Mouse (Mus musculus): ENCODE data around the gene Catsperd. TPM values are rescaled to one million over a fixed set of nuclear protein-coding genes. Genes with fewer than 3 reads are reported as not detected.
A peak's percentile ranks its signal among the peaks of the same experiment; 100 is the strongest.

The Catsperd gene
- polyA plus RNA-seq, 1 experiment = 3.7 TPM

GRCm38 (mm10) chr17:56672941-56673646 is 45.2 kb downstream of the Catsperd start, which contains the start of gene Ranbp3:
Gene Ranbp3, plus strand, starts transcription at chr17:56673294.
- Histone ChIP-seq H3K9ac (ENCODE audit: low read depth, poor library complexity, severe bottlenecking) (peak within 1 kb of the TSS; percentile 99), H3K36me3 (ENCODE audit: control insufficient read depth, insufficient read depth, low read length, poor library complexity, severe bottlenecking) (0 out of 2 replicates have a peak, but pooled peaks cover 3% of the 10 kb centered on the region), H3K4me1 (ENCODE audit: control insufficient read depth, insufficient read depth, low read length) (no peaks in the 10 kb centered on the region), H3K27me3 (ENCODE audit: control insufficient read depth, insufficient read depth, low read length, poor library complexity, severe bottlenecking) (no peaks in the 10 kb centered on the region), H3K9me3 (replicated peaks; ENCODE audit: control insufficient read depth, insufficient read depth, low read length, poor library complexity, severe bottlenecking) (no peaks in the 10 kb centered on the region), H3K4me3 (ENCODE audit: low read depth, low read length) (peak within 1 kb of the TSS; percentile 91), H3K27ac (ENCODE audit: insufficient read depth, low read length) (peak within 1 kb of the TSS; percentile 88)
- no peak for TF ChIP-seq EP300 (IDR thresholded peaks at IDR 0.05; ENCODE audit: insufficient read depth, low read depth, low read length)
- TF ChIP-seq POLR2A (IDR thresholded peaks at IDR 0.05; ENCODE audit: insufficient read depth, low read length) = peak; percentile 78

GRCm38 (mm10) chr17:56673647-56674416 is 45.9 kb downstream of the Catsperd start:
- H3K27me3 ChIP-seq (ENCODE audit: control insufficient read depth, insufficient read depth, low read length, poor library complexity, severe bottlenecking) = no peaks in the 10 kb centered on the region
- no peaks in the 10 kb centered on the region for H3K4me1 ChIP-seq (ENCODE audit: control insufficient read depth, insufficient read depth, low read length)
- peak overlapping the region; percentile 80 for H3K4me3 ChIP-seq (ENCODE audit: low read depth, low read length)
- H3K27ac ChIP-seq (ENCODE audit: insufficient read depth, low read length) = no peak overlapping the region
- TF ChIP-seq EP300 (IDR thresholded peaks at IDR 0.05; ENCODE audit: insufficient read depth, low read depth, low read length) (no peak), POLR2A (IDR thresholded peaks at IDR 0.05; ENCODE audit: insufficient read depth, low read length) (no peak), CTCF (IDR thresholded peaks at IDR 0.05; ENCODE audit: low read depth, low read length) (no peak)
- H3K9ac ChIP-seq (ENCODE audit: low read depth, poor library complexity, severe bottlenecking) = peak overlapping the region; percentile 99
- H3K36me3 ChIP-seq (ENCODE audit: control insufficient read depth, insufficient read depth, low read length, poor library complexity, severe bottlenecking) = 0 out of 2 replicates have a peak, but pooled peaks cover 3% of the 10 kb centered on the region
- no peaks in the 10 kb centered on the region for H3K9me3 ChIP-seq (replicated peaks; ENCODE audit: control insufficient read depth, insufficient read depth, low read length, poor library complexity, severe bottlenecking)

GRCm38 (mm10) chr17:56681791-56682190 is 53.8 kb downstream of the Catsperd start:
- Histone ChIP-seq H3K9me3 (replicated peaks; ENCODE audit: control insufficient read depth, insufficient read depth, low read length, poor library complexity, severe bottlenecking) (no peaks in the 10 kb centered on the region), H3K4me3 (ENCODE audit: low read depth, low read length) (no peak overlapping the region), H3K27me3 (ENCODE audit: control insufficient read depth, insufficient read depth, low read length, poor library complexity, severe bottlenecking) (no peaks in the 10 kb centered on the region), H3K36me3 (ENCODE audit: control insufficient read depth, insufficient read depth, low read length, poor library complexity, severe bottlenecking) (peaks cover 17% of the 10 kb centered on the region), H3K27ac (ENCODE audit: insufficient read depth, low read length) (no peak overlapping the region), H3K9ac (ENCODE audit: low read depth, poor library complexity, severe bottlenecking) (no peak overlapping the region), H3K4me1 (ENCODE audit: control insufficient read depth, insufficient read depth, low read length) (peaks cover 1% of the 10 kb centered on the region)
- no peak for TF ChIP-seq EP300 (IDR thresholded peaks at IDR 0.05; ENCODE audit: insufficient read depth, low read depth, low read length)
- TF ChIP-seq POLR2A (IDR thresholded peaks at IDR 0.05; ENCODE audit: insufficient read depth, low read length) = no peak
- no peak for TF ChIP-seq CTCF (IDR thresholded peaks at IDR 0.05; ENCODE audit: low read depth, low read length)

GRCm38 (mm10) chr17:56682880-56683279 is 54.9 kb downstream of the Catsperd start:
- Histone ChIP-seq H3K36me3 (ENCODE audit: control insufficient read depth, insufficient read depth, low read length, poor library complexity, severe bottlenecking) (peaks cover 24% of the 10 kb centered on the region), H3K4me1 (ENCODE audit: control insufficient read depth, insufficient read depth, low read length) (peaks cover 1% of the 10 kb centered on the region)

GRCm38 (mm10) chr17:56683546-56684140 is 55.7 kb downstream of the Catsperd start:
- TF ChIP-seq POLR2A (IDR thresholded peaks at IDR 0.05; ENCODE audit: insufficient read depth, low read length) (no peak), EP300 (IDR thresholded peaks at IDR 0.05; ENCODE audit: insufficient read depth, low read depth, low read length) (no peak), CTCF (IDR thresholded peaks at IDR 0.05; ENCODE audit: low read depth, low read length) (no peak)
- Histone ChIP-seq H3K36me3 (ENCODE audit: control insufficient read depth, insufficient read depth, low read length, poor library complexity, severe bottlenecking) (peaks cover 27% of the 10 kb centered on the region), H3K27ac (ENCODE audit: insufficient read depth, low read length) (no peak overlapping the region), H3K4me1 (ENCODE audit: control insufficient read depth, insufficient read depth, low read length) (peaks cover 1% of the 10 kb centered on the region), H3K9me3 (replicated peaks; ENCODE audit: control insufficient read depth, insufficient read depth, low read length, poor library complexity, severe bottlenecking) (no peaks in the 10 kb centered on the region), H3K27me3 (ENCODE audit: control insufficient read depth, insufficient read depth, low read length, poor library complexity, severe bottlenecking) (no peaks in the 10 kb centered on the region), H3K9ac (ENCODE audit: low read depth, poor library complexity, severe bottlenecking) (no peak overlapping the region), H3K4me3 (ENCODE audit: low read depth, low read length) (no peak overlapping the region)

More at GRCm38 (mm10) chr17:56682880-56683279, 54.9 kb downstream of the Catsperd start:
- no peak overlapping the region for H3K27ac ChIP-seq (ENCODE audit: insufficient read depth, low read length)
- H3K9ac ChIP-seq (ENCODE audit: low read depth, poor library complexity, severe bottlenecking) = no peak overlapping the region
- H3K27me3 ChIP-seq (ENCODE audit: control insufficient read depth, insufficient read depth, low read length, poor library complexity, severe bottlenecking) = no peaks in the 10 kb centered on the region
- H3K9me3 ChIP-seq (replicated peaks; ENCODE audit: control insufficient read depth, insufficient read depth, low read length, poor library complexity, severe bottlenecking) = no peaks in the 10 kb centered on the region
- TF ChIP-seq EP300 (IDR thresholded peaks at IDR 0.05; ENCODE audit: insufficient read depth, low read depth, low read length) (no peak), CTCF (IDR thresholded peaks at IDR 0.05; ENCODE audit: low read depth, low read length) (no peak), POLR2A (IDR thresholded peaks at IDR 0.05; ENCODE audit: insufficient read depth, low read length) (no peak)
- no peak overlapping the region for H3K4me3 ChIP-seq (ENCODE audit: low read depth, low read length)
